Mouse (Mus musculus): Measurements from ENCODE around the gene Tnks1bp1. TPM values are rescaled to one million over a fixed set of nuclear protein-coding genes. Genes with fewer than 3 reads are reported as not detected.

Gene Tnks1bp1
- polyA plus RNA-seq, 1 experiment from 2014 or later = 25.3 TPM

DNA sequence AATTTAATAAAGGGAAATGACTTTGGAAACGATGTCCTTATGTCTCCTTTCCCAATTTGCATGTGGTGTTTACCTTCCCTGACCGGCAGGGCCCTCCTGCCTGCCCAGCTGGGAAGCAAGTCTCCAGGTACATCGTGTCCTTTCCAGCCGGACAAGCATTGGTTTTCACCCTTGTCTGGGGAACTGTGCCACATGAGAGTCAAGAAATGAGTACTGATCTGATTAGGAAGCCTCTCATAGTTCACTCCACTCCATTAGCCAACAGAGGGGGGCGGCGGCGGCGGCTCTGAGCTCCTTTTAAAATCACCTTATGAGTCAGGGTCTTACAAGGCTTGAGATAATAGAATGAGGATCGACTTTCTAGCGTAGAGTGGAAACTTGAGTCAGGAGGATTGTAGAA lies 741 bp upstream of the Tnks1bp1 start:
- peaks cover 42% of the 10 kb centered on the region for H3K36me3 ChIP-seq (replicated peaks)

DNA sequence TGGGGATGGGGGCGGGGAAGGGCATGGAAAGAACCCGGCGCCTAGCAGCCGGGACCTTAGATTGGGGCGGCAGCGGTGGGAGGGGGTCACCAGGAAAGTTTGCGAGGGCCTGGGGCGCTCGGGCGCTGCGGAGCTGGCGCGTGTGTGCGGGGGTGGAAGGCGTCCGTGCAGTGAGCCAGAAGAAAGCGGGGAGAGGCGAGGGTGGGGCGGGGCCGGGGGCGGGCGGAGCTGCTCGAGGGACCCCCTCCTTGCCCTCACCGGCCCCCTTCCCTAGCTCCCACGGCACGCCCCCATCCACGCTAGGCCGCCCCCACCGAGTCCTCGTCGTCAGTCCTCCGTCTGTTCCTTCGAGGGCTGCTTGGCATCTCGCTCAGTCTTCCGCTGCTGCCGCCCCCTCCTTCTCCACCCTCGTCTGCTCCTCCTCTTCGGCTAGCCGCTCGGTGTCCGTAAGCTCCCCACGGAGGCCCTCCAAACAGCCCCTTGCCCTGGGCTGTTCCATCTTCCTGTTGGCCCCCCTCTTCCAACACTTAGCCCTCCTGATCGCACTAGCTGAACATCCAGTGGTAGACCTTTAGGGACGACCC lies 438 bp downstream of the Tnks1bp1 start:
- H3K4me2 ChIP-seq = peak overlapping the region; percentile 71
- peak; percentile 82 for ATAC-seq (replicated peaks)
- H3K36me3 ChIP-seq (replicated peaks) = peaks cover 34% of the 10 kb centered on the region
- 3% methylated on average over 32 of the region's 44 CpGs for WGBS
- H3K4me1 ChIP-seq = peaks cover 37% of the 10 kb centered on the region
- peak overlapping the region; percentile 69 for H3K9ac ChIP-seq
- H3K27me3 ChIP-seq (replicated peaks) = no peaks in the 10 kb centered on the region
- H3K27ac ChIP-seq = peak overlapping the region; percentile 88
- peak overlapping the region; percentile 71 for H3K4me3 ChIP-seq
- H3K9me3 ChIP-seq = no peaks in the 10 kb centered on the region

More for the DNA sequence above, 741 bp upstream of the Tnks1bp1 start:
- Histone ChIP-seq H3K27me3 (replicated peaks) (no peaks in the 10 kb centered on the region), H3K4me1 (peaks cover 37% of the 10 kb centered on the region), H3K4me3 (peak overlapping the region; percentile 71), H3K27ac (peak overlapping the region; percentile 88), H3K4me2 (peak overlapping the region; percentile 71), H3K9ac (peak overlapping the region; percentile 69; the same call in 1 of the 2 replicates), H3K9me3 (no peaks in the 10 kb centered on the region)
- ATAC-seq (replicated peaks) = no peak
- 56% methylated on average over 10 of the region's 10 CpGs for WGBS

DNA sequence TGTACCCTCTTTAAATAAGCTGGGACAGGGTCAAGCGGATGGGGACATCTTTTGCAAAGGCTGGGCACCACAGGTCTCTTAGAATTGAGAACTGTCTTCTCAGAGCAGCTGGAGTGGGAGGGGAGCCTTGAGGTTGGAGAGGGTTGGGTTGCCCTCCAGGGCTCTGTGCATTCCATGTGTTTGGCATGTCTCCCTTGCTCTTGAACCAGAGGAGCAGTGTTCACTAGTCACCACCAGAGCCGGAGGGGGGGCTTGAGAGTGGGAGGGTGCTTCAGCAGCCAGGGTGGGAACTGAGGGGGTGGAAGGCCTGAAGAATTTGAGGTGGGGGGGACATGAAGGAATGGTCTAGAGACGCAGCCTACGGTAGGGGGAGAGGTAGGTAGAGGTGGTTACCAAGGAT lies 1.5 kb downstream of the Tnks1bp1 start:
- ATAC-seq (replicated peaks) = no peak
- H3K9ac ChIP-seq = peak overlapping the region; percentile 10; the same call in 1 of the 2 replicates

DNA sequence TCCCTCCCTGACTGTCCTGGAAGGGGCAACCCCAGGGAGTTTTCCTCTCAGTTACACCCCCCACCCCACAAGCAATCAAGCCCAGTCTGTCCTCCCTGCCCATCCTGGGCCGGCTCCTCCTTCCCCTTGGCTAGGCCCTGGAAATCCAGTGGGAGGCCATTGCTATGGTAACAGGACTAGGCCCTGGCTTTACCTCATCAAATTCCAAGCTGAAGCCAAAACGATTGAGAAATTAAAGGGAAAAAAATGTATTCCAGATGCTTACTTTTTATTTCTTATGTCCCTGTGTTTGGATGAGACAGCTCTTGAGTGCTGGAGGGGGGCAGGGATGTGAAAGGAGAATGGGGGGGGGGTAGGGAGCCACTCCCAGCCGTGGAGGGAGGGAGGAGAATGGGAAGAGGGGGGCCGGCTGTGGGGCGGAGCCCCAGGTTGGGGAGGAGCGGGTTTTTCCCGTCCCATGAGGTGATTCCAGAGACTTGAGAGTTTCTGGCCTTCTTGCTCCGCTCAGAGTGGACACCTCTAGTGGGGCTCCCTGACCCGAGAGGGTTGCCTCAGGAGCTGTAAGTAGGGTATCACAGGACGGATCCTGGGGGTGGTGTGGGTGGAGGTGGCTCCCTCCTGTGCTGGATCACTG lies 2.3 kb downstream of the Tnks1bp1 start:
- Histone ChIP-seq H3K27me3 (replicated peaks) (no peaks in the 10 kb centered on the region), H3K27ac (peak overlapping the region; percentile 88), H3K4me2 (peak overlapping the region; percentile 71), H3K4me3 (peak overlapping the region; percentile 21), H3K4me1 (peaks cover 37% of the 10 kb centered on the region), H3K9ac (peak overlapping the region; percentile 28), H3K36me3 (replicated peaks) (peaks cover 18% of the 10 kb centered on the region), H3K9me3 (no peaks in the 10 kb centered on the region)
- 3% methylated on average over 9 of the region's 10 CpGs for WGBS
- 0 out of 2 replicates have a peak, but pooled peaks have one; percentile 4 for ATAC-seq (replicated peaks)

More for the DNA sequence above, 1.5 kb downstream of the Tnks1bp1 start:
- Histone ChIP-seq H3K27me3 (replicated peaks) (no peaks in the 10 kb centered on the region), H3K4me2 (peak overlapping the region; percentile 71), H3K4me3 (peak overlapping the region; percentile 71), H3K36me3 (replicated peaks) (peaks cover 24% of the 10 kb centered on the region), H3K4me1 (peaks cover 37% of the 10 kb centered on the region), H3K27ac (peak overlapping the region; percentile 88), H3K9me3 (no peaks in the 10 kb centered on the region)
- 70% methylated on average over 4 of the region's 4 CpGs for WGBS

DNA sequence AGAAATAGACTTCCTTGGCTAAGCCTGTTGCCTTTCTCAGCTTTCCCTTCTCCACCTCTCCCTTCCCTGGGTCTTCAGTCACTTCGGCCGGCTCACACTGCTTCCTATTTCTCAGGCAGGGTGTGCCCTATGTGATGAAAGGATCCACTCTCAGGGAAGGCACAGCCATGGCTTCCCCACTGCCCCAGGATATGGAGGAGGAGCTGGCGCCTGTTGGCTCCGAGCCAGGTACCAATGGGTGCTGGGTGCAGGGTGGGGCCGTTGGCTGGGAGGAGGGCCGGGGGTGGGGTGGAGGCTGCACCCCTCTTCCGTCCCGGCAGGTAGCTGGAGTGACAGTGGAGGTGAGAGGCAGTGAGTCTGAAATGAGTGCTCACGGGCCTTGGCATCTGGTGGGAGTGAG lies 2.9 kb downstream of the Tnks1bp1 start:
- 60% methylated on average over 9 of the region's 9 CpGs for WGBS
- Histone ChIP-seq H3K4me3 (peak overlapping the region; percentile 21), H3K4me1 (peaks cover 37% of the 10 kb centered on the region), H3K9me3 (no peaks in the 10 kb centered on the region), H3K27me3 (replicated peaks) (no peaks in the 10 kb centered on the region), H3K4me2 (peak overlapping the region; percentile 71), H3K27ac (peak overlapping the region; percentile 88), H3K36me3 (replicated peaks) (peaks cover 12% of the 10 kb centered on the region), H3K9ac (peak overlapping the region; percentile 28; the same call in 1 of the 2 replicates)
- no peak for ATAC-seq (replicated peaks)

DNA sequence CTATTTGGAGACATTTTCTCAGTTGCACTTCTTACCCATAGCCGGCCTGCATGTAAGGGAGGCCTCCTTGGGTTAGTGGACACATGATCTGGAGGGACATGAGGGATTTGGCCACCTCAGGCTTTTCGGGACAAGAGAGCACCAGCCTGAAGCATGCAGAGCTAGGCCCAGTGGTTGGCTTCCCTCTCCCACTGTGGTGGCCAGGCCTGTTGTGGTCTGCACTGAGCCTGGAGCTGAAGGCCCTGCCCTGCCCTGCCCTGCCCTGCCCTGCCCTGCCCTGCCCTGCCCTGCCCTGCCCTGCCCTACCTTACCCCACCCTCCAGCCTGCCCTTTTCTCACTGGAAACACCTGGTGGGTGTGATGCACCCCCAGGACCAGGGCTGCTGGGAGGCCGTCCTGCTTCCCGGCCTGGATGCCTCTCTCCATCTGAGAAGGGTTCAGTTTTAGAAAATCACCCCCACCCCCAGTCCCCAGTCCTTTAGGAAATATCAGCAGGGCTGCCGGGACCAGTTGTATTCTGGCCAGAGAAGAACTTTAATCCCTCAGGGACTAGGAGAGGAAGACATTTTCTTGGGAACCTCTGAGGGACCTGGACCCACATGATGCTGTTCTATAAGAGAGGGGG lies 5.5 kb downstream of the Tnks1bp1 start:
- no peak overlapping the region for H3K27ac ChIP-seq
- no peak overlapping the region for H3K4me2 ChIP-seq
- peaks cover 9% of the 10 kb centered on the region; the same call in 1 of the 2 replicates for H3K36me3 ChIP-seq (replicated peaks)
- H3K9me3 ChIP-seq = no peaks in the 10 kb centered on the region
- ATAC-seq (replicated peaks) = no peak
- 94% methylated on average over 5 of the region's 5 CpGs for WGBS
- peaks cover 27% of the 10 kb centered on the region for H3K4me1 ChIP-seq
- H3K4me3 ChIP-seq = no peak overlapping the region
- no peaks in the 10 kb centered on the region for H3K27me3 ChIP-seq (replicated peaks)
- H3K9ac ChIP-seq = no peak overlapping the region

DNA sequence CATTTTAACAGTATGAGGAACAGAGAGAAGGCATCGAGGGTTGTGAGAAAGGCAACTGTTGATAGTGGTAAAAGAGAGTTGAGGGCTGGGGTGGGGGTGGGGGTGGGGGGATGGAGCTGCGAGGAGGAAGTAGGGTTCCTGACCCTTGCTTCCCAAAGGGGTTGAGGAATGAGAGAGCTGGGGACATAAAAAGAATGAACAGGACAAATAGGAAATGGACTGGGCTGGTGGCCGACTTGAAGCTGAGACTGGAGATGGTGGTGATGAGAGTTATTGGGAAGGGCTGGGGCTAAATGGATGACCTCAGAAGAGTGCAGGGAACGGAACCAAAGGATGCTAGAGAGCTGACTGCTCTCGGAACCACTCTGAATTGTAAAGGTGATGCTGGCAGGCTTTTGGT lies 8.9 kb downstream of the Tnks1bp1 start:
- H3K36me3 ChIP-seq (replicated peaks) = peaks cover 29% of the 10 kb centered on the region

DNA sequence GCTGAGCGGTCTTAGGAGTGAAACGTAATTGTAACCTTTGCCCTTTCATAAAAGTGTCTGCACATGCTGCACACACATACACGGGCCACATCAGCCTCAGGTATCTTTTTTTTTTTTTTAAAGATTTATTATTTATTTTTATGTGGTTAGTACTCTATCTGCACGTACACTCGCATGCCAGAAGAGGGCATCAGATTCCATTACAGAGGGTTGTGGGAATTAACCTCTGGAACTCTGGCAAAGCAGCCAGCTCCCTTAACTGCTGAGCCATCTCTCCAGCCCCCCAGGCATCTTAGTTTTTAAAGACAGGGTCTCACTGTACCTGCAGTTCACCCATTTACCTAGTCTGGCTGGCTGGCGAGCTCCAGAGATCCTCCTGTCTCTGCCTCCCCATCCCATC lies 11.9 kb downstream of the Tnks1bp1 start:
- peak; percentile 48; the same call in 1 of the 2 replicates for ATAC-seq (replicated peaks)
- Histone ChIP-seq H3K9me3 (no peaks in the 10 kb centered on the region), H3K36me3 (replicated peaks) (peaks cover 37% of the 10 kb centered on the region), H3K4me3 (no peak overlapping the region), H3K4me1 (peaks cover 3% of the 10 kb centered on the region; the same call in 1 of the 2 replicates), H3K4me2 (no peak overlapping the region), H3K27me3 (replicated peaks) (no peaks in the 10 kb centered on the region), H3K27ac (no peak overlapping the region), H3K9ac (no peak overlapping the region)
- 92% methylated on average over 6 of the region's 6 CpGs for WGBS

More for the DNA sequence above, 8.9 kb downstream of the Tnks1bp1 start:
- no peak overlapping the region for H3K9ac ChIP-seq
- H3K9me3 ChIP-seq = no peaks in the 10 kb centered on the region
- ATAC-seq (replicated peaks) = no peak
- WGBS = 87% methylated on average over 5 of the region's 5 CpGs
- no peaks in the 10 kb centered on the region for H3K27me3 ChIP-seq (replicated peaks)
- H3K4me2 ChIP-seq = no peak overlapping the region
- H3K4me1 ChIP-seq = peaks cover 3% of the 10 kb centered on the region; the same call in 1 of the 2 replicates
- H3K27ac ChIP-seq = no peak overlapping the region
- no peak overlapping the region for H3K4me3 ChIP-seq

DNA sequence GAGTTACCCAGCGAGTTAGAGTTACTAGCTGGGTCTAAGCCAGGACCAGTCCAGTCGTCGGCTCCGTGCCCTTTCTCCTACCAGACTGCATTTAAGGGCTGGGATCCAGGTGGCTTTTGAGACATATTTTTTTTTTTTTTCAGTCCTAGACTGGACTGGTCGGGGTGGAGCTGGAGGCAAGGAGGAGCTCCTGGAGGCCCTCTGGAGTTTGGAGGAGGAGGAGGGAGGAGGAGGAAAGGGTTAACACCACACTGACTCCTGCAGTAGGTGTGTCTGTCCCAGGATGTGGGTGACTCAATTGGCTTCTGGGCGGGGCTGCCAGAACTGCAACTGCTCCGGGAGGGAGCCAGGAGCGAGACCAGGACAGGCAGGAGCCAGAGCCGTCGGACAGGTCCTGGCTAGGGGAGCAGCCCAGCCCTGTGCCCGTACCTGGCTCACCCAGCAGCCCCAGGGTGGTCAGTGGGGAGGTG lies 12.8 kb downstream of the Tnks1bp1 start:
- Histone ChIP-seq H3K4me2 (peak overlapping the region; percentile 22; the same call in 1 of the 2 replicates), H3K9ac (no peak overlapping the region), H3K36me3 (replicated peaks) (peaks cover 37% of the 10 kb centered on the region), H3K4me1 (peaks cover 3% of the 10 kb centered on the region; the same call in 1 of the 2 replicates), H3K27ac (no peak overlapping the region), H3K9me3 (no peaks in the 10 kb centered on the region), H3K4me3 (no peak overlapping the region), H3K27me3 (replicated peaks) (no peaks in the 10 kb centered on the region)
- 28% methylated on average over 11 of the region's 11 CpGs for WGBS
- ATAC-seq (replicated peaks) = peak; percentile 26; the same call in 1 of the 2 replicates

DNA sequence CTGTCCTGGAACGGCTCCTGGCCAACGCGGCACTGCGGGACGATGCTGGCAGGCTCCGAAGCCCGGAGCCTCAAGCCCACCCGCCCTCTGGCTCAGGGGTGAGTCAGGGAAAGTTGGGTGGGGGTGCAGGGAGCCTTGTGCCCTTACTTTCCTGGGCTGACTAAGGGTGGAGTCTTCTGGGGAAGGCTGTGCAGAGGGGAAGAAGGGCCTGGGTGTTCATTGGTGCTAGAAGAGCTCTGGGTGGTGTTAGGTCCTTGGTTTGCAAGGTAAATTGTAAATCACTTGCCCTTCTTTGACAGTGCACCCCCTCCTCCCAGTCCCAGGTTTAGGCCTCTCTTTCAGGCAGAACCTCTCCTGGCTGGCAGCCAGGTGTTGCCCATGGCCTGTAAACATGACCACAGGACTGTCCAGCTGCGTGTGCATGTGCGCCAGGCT lies 13.3 kb downstream of the Tnks1bp1 start:
- Histone ChIP-seq H3K36me3 (replicated peaks) (peaks cover 34% of the 10 kb centered on the region), H3K4me3 (no peak overlapping the region), H3K27ac (no peak overlapping the region), H3K9me3 (no peaks in the 10 kb centered on the region), H3K9ac (no peak overlapping the region), H3K4me1 (peaks cover 3% of the 10 kb centered on the region; the same call in 1 of the 2 replicates), H3K4me2 (peak overlapping the region; percentile 22; the same call in 1 of the 2 replicates), H3K27me3 (replicated peaks) (no peaks in the 10 kb centered on the region)
- ATAC-seq (replicated peaks) = peak; percentile 32; the same call in 1 of the 2 replicates
- WGBS = 57% methylated on average over 10 of the region's 10 CpGs

DNA sequence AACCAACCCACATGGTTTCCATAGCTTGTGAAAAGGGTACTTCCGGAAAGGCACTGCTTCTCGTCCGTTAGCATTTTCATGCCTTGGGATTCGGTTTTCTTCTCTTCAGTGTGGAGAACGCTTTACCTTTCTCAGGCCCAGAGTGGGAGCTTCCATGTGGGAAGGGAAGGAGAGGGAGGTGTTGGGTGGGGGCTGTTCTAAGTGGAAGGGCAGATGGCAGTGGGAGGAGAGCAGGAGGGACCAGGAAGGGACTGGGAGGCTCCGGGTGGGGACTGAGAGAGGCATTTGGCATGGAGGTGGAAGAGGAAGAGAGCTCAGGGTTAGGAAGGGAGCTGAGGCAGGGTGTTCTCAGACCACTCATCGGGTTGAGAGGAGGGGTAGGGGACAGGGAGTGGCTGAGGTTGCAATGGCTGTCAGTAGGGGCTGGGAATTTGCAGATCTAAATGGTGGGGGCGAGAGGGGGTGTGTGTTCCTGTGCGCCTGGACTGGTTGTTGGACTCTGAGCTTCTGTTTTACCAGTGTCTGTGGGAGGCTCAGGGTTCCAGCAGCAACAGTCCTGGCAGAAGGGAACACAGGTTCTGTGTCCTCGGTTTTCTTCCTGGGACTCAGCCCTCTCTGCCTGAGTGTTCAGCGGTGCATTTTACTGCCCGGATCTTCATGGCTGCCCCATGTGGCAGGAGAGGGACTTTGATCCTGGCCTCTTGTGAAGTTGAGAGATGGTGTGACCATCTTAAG lies 17.5 kb downstream of the Tnks1bp1 start:
- Histone ChIP-seq H3K27me3 (replicated peaks) (no peaks in the 10 kb centered on the region), H3K9ac (no peak overlapping the region), H3K4me3 (no peak overlapping the region), H3K27ac (no peak overlapping the region), H3K4me1 (peaks cover 3% of the 10 kb centered on the region; the same call in 1 of the 2 replicates), H3K36me3 (replicated peaks) (peaks cover 15% of the 10 kb centered on the region), H3K4me2 (no peak overlapping the region), H3K9me3 (no peaks in the 10 kb centered on the region)
- WGBS = 88% methylated on average over 12 of the region's 12 CpGs
- ATAC-seq (replicated peaks) = no peak

All from midbrain, embryonic 15.5 days (tissue).